Mouse (Mus musculus): ENCODE measurements at regions not wholly inside any gene's neighbourhood (a gene's known extent, or its start where the extent isn't known, plus 50 kb on each side); places are given as distances from the start of the nearest gene placed in this dataset.
A peak's percentile ranks its signal among the peaks of the same experiment; 100 is the strongest.

DNA sequence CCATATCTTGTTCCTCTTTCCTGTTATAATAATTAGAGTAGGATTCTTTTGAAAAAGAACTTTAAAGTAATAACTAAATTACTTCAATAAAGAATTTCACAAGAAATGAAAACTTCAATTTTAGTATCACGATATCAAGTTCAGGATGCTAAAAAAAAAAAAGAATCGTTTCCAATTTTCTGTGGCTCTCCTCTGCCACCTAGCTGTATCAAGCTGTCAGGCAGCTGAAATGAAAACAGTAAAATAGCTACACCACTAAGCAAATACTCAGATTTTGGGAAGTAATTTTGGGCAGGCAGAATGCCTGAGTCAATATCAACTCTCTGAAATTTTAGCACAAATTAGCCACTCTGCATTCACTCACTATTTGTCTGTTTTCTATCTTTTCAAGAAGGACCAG, 694.5 kb upstream of the Arrdc3 start:
- DNase-seq: no peak

DNA sequence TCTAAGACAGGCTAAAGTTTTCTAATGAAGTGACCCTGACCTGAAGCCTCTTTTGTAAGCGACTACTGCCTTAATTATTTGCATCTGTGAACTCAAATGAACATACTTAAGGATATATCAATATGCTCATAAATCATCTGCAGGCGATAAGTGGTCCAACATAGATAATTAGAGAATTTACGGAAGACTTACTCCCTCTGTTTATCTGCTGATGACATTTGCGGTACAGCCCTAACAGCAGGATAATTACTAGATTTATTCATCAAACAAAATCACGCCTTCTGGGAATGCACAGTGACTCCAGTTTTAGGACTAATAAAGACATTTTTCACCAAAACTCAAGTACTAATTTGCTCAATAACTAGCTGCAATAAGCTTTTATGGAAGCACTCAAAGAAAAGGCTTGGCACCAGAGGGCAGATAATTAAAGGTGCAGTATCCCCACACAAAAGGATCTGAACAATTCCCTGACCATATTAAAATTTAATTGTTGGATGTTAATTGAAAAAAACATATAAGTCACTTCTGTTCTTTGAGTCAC, 688.0 kb upstream of the Arrdc3 start:
- DNase-seq: no peak

DNA sequence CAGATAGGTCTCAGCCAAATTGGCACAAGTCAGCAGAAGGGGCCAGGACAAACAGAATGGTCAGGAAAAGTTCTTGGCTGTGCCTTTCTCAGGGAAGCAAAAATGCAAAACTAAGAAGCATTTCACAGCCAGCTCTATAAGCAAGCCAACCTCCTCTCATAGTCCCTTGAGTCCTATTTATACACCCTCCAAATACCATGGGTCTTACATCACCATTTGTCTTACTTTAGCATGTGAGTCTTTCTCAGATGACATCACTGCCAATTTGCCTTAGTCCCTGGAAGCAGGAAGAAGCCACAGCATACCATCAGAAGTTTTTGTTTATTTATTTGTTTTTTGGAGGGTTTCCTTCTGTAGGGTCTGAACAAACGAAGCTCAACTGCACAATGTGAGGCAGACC, 659.1 kb upstream of the Arrdc3 start:
- DNase-seq: no peak

DNA sequence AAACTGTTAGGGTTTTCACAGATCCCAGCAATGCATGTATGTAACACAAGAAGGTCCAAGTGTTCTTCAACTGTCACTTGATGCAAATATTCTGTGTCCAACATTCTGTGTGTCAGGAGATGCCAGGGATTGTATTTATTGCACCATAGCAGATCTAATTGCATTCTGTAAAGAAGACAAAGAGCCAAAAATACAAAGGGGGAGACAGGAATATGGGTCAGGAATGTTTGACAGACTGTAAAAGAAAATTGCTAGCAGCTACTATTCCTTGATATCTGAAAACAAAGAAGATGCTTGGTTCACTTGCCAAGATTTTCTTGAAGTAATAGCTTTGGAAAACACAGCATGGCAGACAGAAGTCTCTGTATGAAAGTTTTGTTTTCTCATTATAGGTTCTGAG, 651.8 kb upstream of the Arrdc3 start:
- no peak for DNase-seq

DNA sequence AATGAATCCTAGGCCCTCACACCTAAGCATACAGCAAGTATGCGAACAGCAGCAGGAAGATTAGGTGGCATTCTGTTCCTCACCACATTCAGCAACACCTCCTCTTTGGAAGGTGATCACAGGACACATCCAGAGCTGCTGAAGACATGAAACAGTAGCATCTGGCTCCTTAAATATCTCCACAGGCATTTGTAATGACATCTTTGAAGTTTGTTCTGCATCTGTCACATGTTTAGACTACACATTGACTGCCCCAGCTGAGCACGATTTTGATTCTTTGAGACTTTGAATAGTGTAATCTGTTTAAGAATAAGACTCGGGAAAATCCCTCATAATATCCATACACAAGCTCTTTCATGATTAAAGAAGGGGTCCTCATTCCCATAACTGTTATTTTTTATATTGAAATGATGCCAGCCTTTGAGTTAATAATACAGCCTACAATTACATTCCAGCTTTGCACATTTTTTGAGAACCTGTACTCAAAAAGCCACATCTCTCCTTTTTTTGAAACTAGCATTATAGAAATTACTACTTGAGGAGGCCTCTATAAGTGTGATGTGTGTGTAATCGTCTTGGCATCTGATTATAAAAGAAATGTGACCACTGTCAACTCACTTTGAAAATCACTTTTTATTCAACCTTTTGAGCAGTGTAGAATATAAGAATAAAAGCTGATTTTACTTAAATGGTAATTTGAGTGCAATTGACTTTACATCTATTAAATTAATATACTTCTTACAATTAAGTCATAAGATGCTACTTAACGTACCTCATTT, 647.7 kb upstream of the Arrdc3 start:
- no peak for DNase-seq

DNA sequence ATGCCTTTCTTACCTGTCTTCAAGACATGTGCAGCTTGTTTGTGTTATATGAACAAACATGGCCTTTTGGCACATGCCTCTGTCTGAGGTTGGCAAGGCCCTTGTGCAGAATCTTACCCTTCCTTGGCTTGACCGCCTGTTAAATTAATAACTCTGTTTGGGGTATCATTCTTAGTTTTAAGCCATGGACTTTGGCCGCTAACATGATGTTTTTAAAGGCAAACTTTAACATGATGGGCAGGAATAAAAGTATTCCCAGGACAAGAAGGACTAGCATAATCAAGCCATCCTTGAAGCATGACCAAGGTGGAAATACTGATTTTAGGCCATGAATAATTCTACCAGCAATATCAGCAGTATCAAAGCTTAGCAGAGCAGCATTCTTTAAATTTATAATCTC, 620.4 kb upstream of the Arrdc3 start:
- DNase-seq: no peak

DNA sequence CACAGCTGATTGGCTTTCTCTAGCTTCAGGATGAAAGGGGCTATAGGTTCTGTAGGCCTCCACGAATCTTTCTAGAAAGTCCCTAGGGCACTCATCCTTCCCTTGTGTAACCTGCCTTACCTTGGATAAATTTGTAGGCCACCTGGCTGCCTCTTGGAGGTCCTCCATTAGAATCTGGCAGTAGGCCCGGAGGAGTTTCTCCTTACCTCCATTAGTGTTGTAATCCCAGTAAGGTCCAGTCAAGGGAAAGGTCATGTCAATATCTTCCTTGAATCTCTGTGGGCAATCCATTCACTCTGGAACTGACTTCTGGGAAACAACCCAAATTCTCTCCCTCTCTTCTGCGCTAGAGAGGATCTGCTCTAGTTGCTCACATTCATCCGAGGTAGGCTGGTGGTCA, 616.1 kb upstream of the Arrdc3 start:
- DNase-seq: no peak

DNA sequence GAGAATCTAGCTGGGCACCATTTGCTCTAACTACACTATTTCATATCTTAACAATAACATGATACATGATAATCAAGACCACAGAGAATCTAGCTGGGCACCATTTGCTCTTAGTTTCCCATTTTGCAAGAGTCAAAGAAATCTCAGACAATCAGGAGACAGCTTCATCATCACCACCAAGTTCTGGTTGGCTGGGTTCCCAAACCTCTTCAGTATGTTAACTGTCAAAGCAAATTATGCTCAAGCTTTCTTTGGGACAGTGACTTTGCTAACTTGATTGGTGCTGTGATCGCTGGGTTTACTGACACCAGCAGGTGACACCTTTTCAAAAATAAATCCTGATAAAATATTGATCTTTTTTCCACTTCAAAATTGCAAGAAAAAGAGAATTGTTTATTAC, 609.2 kb upstream of the Arrdc3 start:
- no peak for DNase-seq

DNA sequence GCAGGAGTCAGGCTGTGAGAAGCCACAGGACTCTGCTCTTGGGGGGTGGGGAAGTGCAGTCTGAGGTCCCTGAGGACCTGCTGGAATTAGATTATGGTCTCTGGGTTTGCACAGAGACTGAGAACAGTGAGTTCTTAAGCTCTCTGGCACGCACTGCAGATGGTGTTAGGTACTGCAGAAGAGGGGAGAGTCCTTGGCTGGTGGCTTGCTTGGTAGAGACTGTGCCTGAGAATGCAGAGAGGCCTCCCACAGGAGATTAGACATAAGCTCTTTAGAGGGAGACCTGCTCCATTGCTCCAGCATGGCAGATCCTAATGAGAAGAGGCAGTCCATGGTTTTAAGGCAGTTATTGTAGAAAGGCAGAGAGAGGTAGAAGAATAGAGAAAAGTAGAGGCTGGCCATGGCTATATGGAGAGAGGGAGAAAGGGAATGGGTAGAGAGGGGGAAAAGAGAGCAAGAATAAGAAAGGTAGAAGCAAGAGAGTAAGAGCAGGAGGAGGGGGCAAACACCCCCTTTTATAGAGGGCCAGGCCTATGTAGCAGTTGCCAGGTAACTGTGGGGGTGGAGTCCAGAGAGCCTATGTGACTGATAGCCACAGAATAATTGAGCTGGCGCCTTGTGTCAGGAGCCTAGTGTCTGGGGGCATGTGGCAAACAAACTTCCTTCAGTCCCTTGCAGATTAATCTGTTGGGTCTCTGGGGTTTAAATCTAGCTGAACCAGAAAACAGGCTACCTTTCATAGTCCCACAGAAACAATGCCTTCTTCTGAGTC, 591.3 kb upstream of the Arrdc3 start:
- DNase-seq: no peak

DNA sequence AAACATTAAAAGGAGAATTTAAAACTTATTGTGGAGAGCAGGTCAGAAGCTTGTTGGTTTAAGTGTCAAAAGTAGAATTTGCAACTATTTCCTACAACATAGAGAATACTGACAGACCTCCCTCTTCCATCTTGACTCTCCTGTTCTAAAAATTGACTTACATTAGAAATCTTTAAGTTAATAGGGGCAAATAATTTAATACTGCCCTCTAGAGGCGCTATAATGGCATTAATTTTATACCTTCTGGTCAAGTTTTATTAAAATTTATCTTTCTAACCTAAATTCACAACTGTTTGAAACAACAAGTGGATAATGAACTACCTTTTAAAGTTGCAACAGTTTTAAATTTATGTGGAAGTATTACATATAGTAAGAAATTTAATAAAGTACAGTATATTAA, 587.5 kb upstream of the Arrdc3 start:
- no peak for DNase-seq

DNA sequence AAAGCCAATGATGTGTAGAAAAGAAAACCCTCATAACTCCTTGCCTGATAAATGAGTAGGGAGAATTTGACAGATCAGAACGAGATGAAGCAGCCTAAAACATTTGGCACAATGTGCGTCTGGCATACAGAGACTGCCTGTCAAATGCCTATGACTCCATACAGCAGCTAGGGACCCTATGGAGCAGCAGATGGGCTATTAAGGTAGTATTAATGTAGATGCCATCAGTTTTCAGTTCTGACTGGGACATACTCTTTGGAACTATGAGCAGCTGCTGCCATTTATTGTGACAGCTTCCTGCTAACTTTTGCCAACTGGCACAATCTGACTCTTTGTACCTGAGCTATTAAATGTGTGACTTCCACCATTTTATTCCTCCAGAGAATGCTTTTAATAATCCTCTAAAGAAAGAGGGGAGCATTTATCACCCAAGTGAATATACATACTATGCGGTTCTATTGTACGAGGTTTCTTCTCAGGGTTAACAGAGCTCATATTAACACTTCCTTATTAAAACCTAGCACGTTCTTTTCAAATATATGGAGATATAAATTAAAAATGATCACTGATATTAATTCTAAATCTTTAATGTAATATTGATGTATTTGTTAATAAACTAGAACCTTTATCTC, 549.0 kb upstream of the Arrdc3 start:
- no peak for DNase-seq

DNA sequence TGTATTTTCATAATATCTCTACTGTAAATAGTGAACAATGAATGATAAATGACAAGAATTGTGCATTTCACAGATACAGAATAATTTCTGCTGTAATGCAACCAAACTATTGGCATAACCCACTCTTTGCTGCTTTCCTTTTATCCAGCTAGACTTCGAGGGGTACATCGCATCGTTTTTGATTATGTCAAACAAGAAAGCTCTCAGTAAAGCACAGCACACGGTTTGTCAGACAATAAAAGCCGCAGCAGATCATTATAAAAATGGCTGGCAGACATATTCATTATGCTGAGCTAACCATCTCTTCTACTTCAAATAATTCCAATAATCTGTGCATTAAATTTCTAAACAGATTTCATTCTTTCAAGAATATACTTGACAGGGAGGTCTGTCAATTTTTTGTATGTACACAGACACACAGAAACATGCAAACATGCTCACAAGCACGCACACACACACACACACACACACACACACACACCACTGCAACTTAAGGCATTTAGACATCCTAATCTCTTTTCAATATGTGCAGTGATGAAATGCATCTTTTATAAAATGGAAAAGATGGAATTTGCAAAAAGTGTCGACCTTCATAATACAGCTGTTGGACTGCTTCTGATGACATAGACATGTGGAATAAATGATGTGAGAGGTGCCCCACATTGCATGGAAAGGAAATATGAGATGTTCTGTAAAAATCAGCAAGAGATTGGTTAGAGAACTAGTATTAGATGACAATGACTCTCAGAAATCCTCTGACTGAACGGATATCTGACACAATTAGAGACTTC, 548.1 kb upstream of the Arrdc3 start:
- no peak for DNase-seq

DNA sequence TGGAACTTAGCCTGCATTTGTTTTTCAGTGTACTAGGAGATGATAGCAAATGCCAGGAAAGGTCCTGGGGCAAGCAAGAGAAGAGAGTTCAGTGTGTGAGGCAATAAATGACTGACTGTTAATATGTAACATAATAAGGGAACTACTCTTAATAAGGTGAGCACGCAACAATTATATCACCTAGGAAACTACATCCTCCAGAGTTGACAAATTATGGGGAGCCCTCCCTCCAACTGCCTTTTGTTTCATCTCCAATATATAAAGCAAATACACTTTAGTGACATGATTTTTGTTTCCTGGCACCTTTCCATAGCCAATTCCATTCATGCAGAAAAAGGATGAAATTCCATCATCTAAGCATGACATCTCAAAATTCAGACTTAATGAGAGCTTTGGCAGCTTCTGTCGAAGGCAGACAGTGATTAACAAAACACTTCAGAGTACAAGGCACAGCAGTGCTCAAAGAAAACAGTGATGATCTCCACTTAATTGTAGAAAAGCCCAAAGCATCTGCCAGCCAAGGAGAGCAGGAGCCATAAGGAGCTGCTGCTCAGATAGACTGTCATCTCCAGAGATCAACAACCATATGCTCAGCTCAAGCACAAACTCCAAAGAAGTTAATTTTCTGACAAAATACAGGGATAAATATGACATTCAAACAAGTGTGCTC, 536.1 kb upstream of the Arrdc3 start:
- no peak for DNase-seq

DNA sequence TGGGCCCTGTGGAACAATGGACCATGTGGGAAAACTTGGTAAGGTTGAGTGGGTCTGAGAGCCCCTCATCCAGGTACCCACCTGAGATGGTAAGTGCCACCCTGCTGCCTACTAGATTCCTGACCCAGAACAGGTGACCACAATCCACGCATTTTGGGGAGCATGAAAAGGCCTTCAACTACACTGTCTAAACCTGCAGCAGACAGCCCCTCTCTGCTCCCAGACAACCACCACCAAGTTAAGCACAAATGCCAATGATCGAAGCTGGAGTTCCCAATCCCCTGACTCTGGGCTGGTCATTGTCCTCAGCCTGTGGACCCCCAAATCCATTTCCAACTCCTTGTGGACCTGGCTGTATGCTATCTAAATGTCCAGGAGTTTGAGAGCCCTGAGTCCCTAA, 517.2 kb upstream of the Arrdc3 start:
- no peak for DNase-seq

DNA sequence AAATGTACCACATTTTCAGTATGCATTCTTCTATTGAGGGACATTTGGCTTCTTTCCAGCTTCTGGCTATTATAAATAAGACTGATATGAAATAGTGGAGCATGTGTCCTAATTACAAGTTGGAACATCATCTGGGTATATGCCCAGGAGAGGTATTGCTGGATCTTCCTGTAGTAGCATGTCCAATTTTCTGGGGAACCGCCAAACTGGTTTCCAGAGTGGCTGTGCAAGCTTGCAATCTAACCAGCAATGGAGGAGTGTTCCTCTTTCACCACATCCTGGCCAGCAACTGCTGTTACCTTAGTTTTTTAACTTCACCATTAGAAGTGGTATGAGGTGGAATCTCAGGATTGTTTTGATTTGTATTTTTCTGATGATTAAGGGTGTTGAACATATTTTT, 512.7 kb upstream of the Arrdc3 start:
- no peak for DNase-seq

DNA sequence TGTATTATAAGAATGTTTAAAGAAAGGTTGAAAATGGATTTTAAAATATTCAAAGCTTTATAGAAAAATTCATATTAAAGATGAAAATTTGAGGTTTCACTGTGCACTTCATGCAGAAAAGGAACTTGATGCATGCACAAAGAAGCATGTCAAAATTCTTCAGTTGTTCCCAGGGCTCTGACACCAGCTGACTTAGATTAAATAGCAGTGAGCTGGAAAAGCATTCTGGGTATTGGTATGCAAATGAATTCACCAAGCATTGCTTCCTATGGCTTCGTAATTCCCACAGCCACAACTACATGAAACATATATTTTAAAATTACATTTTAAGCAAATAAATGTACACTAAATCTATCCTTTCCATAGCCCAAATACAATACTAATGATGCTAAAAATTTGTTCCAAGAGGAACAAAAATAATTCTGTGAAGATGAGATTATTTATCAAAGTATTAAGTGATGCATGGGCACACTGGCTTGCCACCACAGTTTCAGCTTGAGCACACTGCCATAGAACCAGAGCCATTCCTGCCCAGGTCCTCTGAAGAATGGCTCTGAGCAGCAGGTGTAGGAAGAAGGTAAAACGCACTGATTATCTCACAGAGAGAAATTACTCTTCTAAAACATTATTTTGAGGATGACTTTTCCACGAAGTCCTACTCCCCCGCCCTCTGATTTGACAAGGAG, 501.8 kb upstream of the Arrdc3 start:
- no peak for DNase-seq

DNA sequence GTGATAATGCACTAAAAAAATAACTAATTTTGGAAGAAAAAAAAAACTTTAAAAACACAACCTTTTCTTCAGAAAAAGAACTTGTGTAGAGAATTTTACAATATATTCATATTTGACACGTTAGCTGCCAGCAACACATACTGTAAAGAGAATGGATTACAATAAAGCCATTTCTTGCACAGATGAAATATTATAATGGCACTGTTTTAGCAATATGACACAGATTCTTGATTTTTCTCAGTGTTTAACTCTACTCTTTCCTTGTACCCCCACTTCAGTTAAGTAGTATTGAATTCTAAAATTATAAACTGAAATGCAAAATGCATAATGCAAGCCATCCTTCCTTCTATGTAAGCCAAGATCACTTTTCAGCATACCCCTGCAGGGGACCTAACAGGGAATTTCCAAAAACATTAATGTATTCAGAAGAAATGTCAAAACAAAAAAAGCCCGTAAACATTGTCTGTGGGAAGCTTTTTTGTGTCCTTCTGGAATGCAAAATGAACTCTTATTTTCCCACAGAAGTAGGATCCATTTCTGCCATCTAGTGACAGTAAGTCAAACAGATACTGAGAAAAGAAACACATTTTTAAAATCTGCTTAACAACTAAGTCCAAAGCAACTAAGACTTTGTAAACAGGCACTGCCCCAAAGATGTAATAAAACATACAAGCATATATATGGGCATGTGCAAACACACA, 501.1 kb upstream of the Arrdc3 start:
- no peak for DNase-seq

DNA sequence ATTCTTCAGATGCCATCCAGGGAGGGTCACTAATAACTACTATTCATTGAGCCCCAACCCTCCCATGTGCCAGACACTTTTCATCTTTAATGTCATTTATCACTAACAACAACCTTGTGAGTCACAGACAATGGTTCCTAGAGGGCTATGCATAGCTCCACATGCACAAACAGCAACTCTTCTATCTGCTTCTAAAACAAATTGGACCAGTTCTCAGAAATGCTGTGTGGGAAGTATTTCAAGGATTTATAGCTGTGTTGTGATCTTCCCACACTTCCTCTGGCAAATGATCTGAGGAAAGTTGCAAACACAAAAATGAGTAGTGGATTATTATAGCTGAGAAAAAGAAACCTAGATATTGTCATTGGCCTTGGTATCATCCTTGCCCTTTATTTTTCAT, 474.3 kb upstream of the Arrdc3 start:
- DNase-seq: peak; percentile 67

DNA sequence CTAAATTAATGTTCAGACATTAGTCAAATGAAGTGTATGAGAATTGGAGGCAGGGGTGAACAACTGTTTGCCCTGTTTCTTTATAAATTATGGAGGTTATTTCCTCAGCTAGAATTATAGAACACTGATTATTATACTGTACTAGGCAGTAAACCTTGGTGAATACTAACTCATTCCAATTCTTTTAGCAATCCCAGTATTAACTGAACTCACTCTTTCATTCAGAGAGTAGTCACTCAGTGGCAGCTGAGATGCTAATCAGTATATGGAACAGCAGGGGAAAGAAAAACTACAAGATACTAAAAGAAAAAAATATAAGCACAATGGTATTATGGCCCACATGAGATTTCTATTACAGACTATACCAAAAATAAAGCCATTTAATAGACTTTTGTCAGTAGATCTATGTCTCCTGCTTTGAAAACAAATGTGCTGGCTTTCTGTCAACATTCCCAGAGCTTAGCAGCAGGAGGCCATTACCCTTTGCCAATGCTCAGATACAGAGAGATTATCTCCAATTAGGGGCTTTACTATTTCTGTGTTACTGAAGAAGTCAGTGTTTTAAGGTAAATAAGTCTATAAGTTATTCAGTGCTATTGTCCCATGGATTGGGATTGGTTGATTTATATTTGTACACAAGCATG, 473.3 kb upstream of the Arrdc3 start:
- DNase-seq: no peak

Measured in adrenal gland, adult 2 months (tissue).